In genomic region chrX:42148016-42148451, GRCm38 (mm10) we compare ENCODE assay signal across 8 mouse cellular contexts. TPM values are rescaled to one million over a fixed set of nuclear protein-coding genes. Genes with fewer than 3 reads are reported as not detected.
DNase-seq lines count a peak whose midpoint lies in the region; ATAC-seq lines count a peak whose summit lies in the region.

No protein-coding gene starts in this region.

- no peaks in the 10 kb centered on the region for H3K36me3 ChIP-seq in heart, embryonic 13.5 days
- no peaks in the 10 kb centered on the region for H3K36me3 ChIP-seq in kidney, embryonic 16.5 days (ENCODE audit: insufficient read depth, low read length)
- no peaks in the 10 kb centered on the region for H3K36me3 ChIP-seq in splenic B cell, adult 2 months (ENCODE audit: control insufficient read depth, insufficient read depth, low read length, poor library complexity, severe bottlenecking)

- peak overlapping the region; percentile 80; the same call in 1 of the 2 replicates for H3K9ac ChIP-seq in heart, embryonic 13.5 days
- no peak overlapping the region for H3K9ac ChIP-seq in kidney, embryonic 16.5 days (replicated peaks; ENCODE audit: low read length)

- H3K4me2 ChIP-seq in heart, embryonic 13.5 days = peak overlapping the region; percentile 64
- peak overlapping the region; percentile 44 for H3K4me2 ChIP-seq in kidney, embryonic 16.5 days (replicated peaks; ENCODE audit: low read depth, low read length)

- H3K4me3 ChIP-seq in heart, embryonic 13.5 days = peak overlapping the region; percentile 68
- H3K4me3 ChIP-seq in kidney, embryonic 16.5 days (ENCODE audit: low read length) = no peak overlapping the region

- H3K9me3 ChIP-seq in heart, embryonic 13.5 days = no peaks in the 10 kb centered on the region
- H3K9me3 ChIP-seq in kidney, embryonic 16.5 days (ENCODE audit: low read length) = no peaks in the 10 kb centered on the region

- DNase-seq in cerebellum, adult 11-12 months = peak; percentile 46
- DNase-seq in cerebellum, postnatal 4 days (ENCODE audit: low spot score in 2 of 2) = no peak
- DNase-seq in embryo, embryonic 11 days = peak; percentile 1
- peak; percentile 47 for DNase-seq in lung, postnatal 25 days (ENCODE audit: low spot score)
- peak; percentile 43 for DNase-seq in splenic B cell, adult 2 months (ENCODE audit: low read depth, low spot score)
- no peak for DNase-seq in right cerebral cortex, postnatal 36 days (ENCODE audit: low spot score in 2 of 2)

- 37% methylated on average over 5 of the region's 5 CpGs for WGBS in heart, embryonic 13.5 days
- whole genome bisulfite sequencing in kidney, embryonic 16.5 days = 39% methylated on average over 5 of the region's 5 CpGs

- H3K27ac ChIP-seq in heart, embryonic 13.5 days (replicated peaks) = peak overlapping the region; percentile 94
- peak overlapping the region; percentile 93 for H3K27ac ChIP-seq in kidney, embryonic 16.5 days (ENCODE audit: low read length)

- no peaks in the 10 kb centered on the region for H3K27me3 ChIP-seq in heart, embryonic 13.5 days (replicated peaks)
- H3K27me3 ChIP-seq in kidney, embryonic 16.5 days (ENCODE audit: insufficient read depth, low read length) = no peaks in the 10 kb centered on the region
- no peaks in the 10 kb centered on the region for H3K27me3 ChIP-seq in splenic B cell, adult 2 months (ENCODE audit: control insufficient read depth, insufficient read depth, low read length, poor library complexity, severe bottlenecking)

- peaks cover 9% of the 10 kb centered on the region for H3K4me1 ChIP-seq in heart, embryonic 13.5 days
- H3K4me1 ChIP-seq in kidney, embryonic 16.5 days (ENCODE audit: insufficient read depth, low read length) = 0 out of 2 replicates have a peak, but pooled peaks cover 6% of the 10 kb centered on the region

- ATAC-seq in heart, embryonic 13.5 days (ENCODE audit: extremely low read depth, insufficient number of reproducible peaks, low FRiP score, low TSS enrichment) = no peak
- ATAC-seq in kidney, embryonic 16.5 days (ENCODE audit: low FRiP score, low TSS enrichment) = no peak

RNA-seq across cellular contexts. Expression of gene Stag2, which starts 1.1 kb away (rescaled TPM):
- polyA plus RNA-seq in heart, embryonic 13.5 days (2015; fragmentation: Nextera tagmentation; extraction: Ambion mirVana) = 24.9 and 27.1 TPM in 2 replicates
- polyA plus RNA-seq in kidney, embryonic 16.5 days (2015; fragmentation: Nextera tagmentation; extraction: Ambion mirVana) = 41.7 and 47.3 TPM in 2 replicates

Comparison
In these comparisons a context has a peak if more than half of its experiments do, and no peak if none do; other contexts are left out.
1. DNase-seq: peak in cerebellum, adult 11-12 months (single experiment), embryo, embryonic 11 days (single experiment), lung, postnatal 25 days (single experiment) and splenic B cell, adult 2 months (single experiment); none in cerebellum, postnatal 4 days (0 of 2) and right cerebral cortex, postnatal 36 days (0 of 2).